Mouse (Mus musculus): ENCODE measurements around the gene Fam89b. TPM values are rescaled to one million over a fixed set of nuclear protein-coding genes. Genes with fewer than 3 reads are reported as not detected.

Gene Fam89b
- total RNA-seq, 2 experiments from 2014 or later = 29.6 to 32.9 TPM

- no peak for DNase-seq
- intact Hi-C loops (cut with DNase I; ENCODE audit: low total_unique reads) = no loop called here
Observed at GRCm38 (mm10) chr19:5716955-5717354, 12.5 kb downstream of the Fam89b start.

DNA sequence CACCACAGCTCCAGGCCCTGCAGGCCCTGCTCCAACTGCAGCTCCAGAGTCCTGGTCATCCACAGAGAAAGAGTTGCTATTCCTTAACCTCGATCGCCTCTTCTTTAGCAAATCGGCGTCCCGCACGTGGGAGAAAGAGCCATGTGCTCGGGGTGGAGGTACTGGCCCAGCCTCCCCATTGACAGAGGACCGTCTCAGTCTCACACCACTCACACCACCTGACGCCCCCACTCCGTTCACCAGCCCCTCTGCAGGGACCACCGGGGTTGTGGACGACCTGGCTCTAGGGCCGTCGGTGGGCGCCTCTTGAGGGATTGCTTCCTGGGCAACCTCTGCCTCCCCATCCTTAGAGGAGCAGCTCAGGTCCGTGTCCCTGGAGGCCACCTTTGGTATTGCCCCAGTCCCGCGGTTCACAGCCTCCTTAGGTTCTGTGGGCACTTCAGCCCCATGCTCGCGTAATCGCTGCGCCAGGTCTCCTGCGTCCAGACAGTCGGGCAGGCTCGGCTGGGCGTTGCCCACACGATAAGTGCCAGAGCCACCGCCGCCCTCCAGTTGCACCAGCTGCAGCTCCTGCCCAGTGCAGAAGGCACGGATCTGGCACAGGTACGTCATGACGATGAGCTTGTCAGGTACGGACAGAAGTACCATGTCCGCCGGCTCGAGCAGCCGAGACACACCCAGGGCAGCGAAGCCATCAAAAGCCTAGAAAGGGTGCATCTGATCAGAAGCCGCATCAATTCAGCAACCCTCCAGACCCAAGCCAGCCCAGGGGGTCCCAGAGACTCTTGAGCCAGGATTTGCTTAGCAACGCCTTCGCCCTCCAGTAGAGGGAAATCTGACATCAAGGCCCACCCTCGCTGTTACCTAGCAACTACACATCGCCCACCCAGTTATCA lies 13.4 kb downstream of the Fam89b start:
- intact Hi-C loops (cut with DNase I; ENCODE audit: low total_unique reads) = no loop called here
- no peak for DNase-seq

GRCm38 (mm10) chr19:5713730-5714129 lies 15.7 kb downstream of the Fam89b start:
- intact Hi-C loops (cut with DNase I; ENCODE audit: low total_unique reads) = loop anchor here (5.0 kb wide), 1 partner anchor 64 kb away; no protein-coding TSS in a partner anchor
- DNase-seq = peak; percentile 85

DNA sequence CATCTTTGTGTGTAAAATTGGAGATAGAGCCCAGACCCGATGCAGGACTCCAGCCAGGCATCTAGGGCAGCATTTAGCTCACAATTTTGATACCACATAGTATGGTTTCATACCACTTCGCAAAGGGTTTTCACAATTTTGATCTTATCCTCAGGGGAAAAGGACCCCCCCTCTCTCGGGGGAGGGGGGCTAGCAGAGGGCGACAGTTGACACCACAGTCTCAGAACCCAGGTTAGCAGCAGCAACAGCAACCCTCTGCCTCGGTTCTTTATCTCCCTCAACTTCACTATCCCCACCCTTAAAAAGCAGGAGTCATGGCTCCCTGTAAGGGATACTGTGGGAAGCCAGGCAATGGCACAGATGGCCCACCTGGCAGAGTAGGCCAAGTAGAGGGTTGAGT lies 16.2 kb downstream of the Fam89b start:
- intact Hi-C loops (cut with DNase I; ENCODE audit: low total_unique reads) = loop anchor here (5.0 kb wide), 1 partner anchor 64 kb away; no protein-coding TSS in a partner anchor
- no peak for DNase-seq

- intact Hi-C loops (cut with DNase I; ENCODE audit: low total_unique reads) = loop anchor here (5.0 kb wide), 1 partner anchor 65 kb away; no protein-coding TSS in a partner anchor
- peak; percentile 8 for DNase-seq
Observed at GRCm38 (mm10) chr19:5711907-5712460, 17.5 kb downstream of the Fam89b start.

GRCm38 (mm10) chr19:5711218-5711617 lies 18.2 kb downstream of the Fam89b start:
- DNase-seq = peak; percentile 77
- intact Hi-C loops (cut with DNase I; ENCODE audit: low total_unique reads) = loop anchor here (5.0 kb wide), 1 partner anchor 66 kb away; no protein-coding TSS in a partner anchor

DNA sequence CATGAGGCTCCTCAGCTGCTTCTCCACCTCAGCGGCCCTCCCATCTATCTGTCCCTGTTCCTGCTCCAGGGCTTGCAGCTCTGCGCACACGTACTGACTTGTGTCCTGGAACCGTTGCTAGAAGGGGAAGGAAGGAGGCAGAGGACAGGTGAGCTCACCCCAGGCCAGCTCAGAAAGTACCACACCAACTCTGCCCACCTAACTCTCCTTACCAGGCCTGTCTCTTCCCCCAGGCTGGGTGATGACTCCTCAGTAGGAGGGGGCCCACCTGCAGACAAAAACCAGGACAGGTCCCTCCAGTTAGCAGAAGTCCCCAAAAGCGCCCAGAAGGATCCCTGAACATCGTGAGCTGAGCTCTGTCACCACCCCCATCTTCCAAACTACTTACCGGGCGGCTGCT lies 18.9 kb downstream of the Fam89b start:
- intact Hi-C loops (cut with DNase I; ENCODE audit: low total_unique reads) = loop anchor here (5.0 kb wide), 1 partner anchor 67 kb away; no protein-coding TSS in a partner anchor
- DNase-seq = no peak

- intact Hi-C loops (cut with DNase I; ENCODE audit: low total_unique reads) = loop anchor here (5.0 kb wide), 1 partner anchor 67 kb away; no protein-coding TSS in a partner anchor
- peak; percentile 59 for DNase-seq
Observed at GRCm38 (mm10) chr19:5710068-5710467, 19.4 kb downstream of the Fam89b start.

- intact Hi-C loops (cut with DNase I; ENCODE audit: low total_unique reads) = no loop called here
- peak; percentile 55 for DNase-seq
Observed at GRCm38 (mm10) chr19:5704801-5705571, 24.5 kb downstream of the Fam89b start.

GRCm38 (mm10) chr19:5704163-5704800 lies 25.2 kb downstream of the Fam89b start, which contains the start of gene Kcnk7:
TSS of gene Kcnk7 (plus strand) at chr19:5704367.
- intact Hi-C loops (cut with DNase I; ENCODE audit: low total_unique reads) = no loop called here

GRCm38 (mm10) chr19:5695849-5696462 lies 33.5 kb downstream of the Fam89b start:
- intact Hi-C loops (cut with DNase I; ENCODE audit: low total_unique reads) = no loop called here

More at GRCm38 (mm10) chr19:5704163-5704800, 25.2 kb downstream of the Fam89b start, which contains the start of gene Kcnk7:
- no peak for DNase-seq

DNA sequence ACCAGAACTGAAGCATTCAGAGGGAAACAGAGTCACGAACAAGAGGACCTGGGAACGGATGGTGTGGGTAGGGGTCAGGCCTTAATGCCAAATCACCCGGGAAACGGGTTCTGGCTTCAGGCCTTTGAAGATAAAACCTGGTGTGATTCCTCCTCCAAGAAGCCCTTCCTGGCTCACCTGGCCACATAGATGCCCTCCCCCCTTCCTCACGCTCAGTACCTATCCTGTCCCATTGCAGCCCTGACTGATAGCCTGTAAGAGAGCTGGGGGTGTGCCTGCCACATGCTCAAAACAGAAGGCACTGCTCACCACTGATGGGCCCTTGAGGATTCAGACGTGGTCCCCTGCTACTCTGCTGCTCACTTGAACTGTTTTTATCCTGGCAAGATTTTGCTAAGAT lies 35.7 kb downstream of the Fam89b start:
- DNase-seq = no peak
- intact Hi-C loops (cut with DNase I; ENCODE audit: low total_unique reads) = no loop called here

More at GRCm38 (mm10) chr19:5695849-5696462, 33.5 kb downstream of the Fam89b start:
- DNase-seq = no peak

GRCm38 (mm10) chr19:5692913-5693396 lies 36.5 kb downstream of the Fam89b start:
- intact Hi-C loops (cut with DNase I; ENCODE audit: low total_unique reads) = no loop called here
- no peak for DNase-seq

DNA sequence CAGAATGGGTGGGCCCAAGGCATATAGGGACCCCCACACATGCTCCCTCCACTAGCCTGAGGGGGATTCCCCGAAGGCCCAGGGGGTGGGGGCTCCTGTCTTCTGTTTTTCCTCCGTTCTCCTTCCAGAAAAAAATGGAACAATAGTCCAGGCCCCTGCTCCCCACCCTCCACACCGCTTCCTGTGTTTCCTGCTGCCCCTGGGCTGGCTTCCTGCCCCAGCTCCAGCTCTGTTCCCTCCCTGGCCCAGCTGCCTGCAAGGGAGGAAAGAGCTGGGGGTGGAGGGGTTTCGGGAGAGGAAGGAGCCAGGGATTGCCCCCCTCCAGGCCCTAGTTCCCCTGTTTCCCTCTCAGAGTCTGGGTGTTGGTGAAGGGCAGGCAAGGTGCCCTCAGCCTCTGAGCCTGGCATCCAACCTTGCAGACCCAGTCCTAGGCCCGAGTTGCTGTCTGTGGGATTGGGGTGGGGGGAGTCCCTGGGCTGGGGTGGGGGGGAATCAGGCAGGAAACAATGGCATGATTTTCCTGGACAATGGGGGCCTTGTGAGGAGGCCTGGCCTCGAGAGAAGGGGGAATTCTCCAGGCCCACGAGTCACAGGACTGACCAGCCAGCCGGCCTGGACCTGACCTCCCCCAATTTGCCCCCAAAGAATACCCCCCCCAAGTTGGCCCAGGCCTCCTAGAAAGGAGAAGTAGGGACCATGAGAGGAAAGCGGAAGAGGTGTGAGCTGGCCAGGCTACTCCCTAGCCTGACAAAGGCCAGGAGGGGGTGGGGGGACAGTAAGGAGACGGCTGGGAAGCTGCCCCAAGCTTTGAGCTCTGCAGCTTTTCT lies 37.2 kb downstream of the Fam89b start:
- intact Hi-C loops (cut with DNase I; ENCODE audit: low total_unique reads) = no loop called here
- peak; percentile 72 for DNase-seq

DNA sequence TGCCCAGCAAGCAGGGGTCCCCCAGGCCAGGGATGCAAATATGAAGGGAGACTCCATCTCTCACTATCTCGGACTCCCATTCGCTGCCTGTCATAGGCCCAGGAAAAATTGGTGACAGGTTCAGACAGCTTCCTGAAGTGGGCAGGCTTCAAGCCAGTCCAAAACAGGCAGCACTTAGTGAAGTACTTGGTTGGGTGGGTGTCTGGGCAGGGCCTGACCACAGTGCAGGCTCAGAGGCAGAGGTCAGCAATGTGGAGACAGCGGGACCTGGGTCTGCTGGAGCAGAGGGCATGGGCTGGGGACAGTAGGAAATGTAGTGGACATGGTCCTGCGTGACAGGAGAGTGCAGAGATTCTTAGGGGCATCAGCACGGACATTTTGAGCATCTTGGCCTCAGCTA lies 37.9 kb downstream of the Fam89b start:
- intact Hi-C loops (cut with DNase I; ENCODE audit: low total_unique reads) = no loop called here

GRCm38 (mm10) chr19:5690343-5690735 lies 39.1 kb downstream of the Fam89b start:
- intact Hi-C loops (cut with DNase I; ENCODE audit: low total_unique reads) = no loop called here
- DNase-seq = no peak

More for the DNA sequence above, 37.9 kb downstream of the Fam89b start:
- no peak for DNase-seq

DNA sequence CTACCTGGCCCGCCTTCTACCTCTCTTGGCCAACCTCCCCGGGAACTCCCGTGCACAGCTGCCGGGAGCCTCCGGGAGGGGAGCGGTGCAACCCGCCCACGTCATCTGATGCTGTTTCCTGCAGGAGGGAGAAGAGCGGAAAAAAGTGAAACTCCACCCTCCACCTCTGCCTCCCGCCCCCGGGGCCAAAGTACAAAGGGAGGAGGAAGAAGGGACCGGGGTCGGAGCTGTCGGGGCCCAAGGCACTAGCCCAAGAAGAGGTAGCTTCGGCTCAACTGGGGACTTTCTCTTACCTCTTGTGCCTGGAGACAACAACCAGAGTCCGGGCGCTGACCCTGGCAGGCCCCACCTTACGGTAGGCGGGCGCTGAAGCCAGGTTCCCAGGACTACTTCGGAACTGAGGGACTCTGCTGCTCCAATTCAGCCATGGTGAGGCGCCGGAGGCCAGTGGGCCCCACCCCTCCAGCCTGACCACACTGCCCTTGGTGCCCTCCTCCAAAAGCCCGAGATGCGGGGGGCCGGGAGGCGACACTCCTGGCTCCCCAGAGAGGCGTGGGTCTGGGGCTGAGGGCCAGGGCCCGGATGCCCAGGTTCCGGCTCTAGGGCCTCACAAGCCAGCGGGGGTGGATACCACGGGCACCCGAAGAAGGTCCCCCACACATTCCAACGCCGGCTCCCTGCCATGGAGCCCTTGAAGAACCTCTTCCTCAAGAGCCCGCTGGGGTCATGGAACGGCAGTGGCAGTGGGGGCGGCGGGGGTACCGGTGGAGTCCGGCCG lies 39.7 kb downstream of the Fam89b start:
- intact Hi-C loops (cut with DNase I; ENCODE audit: low total_unique reads) = no loop called here
- DNase-seq = peak; percentile 89
